Mouse (Mus musculus): ENCODE results near the gene Gm20458.

Gm20458 gene

GRCm38 (mm10) chr2:164452000-164452676 is 8.6 kb upstream of the Gm20458 start:
- DNase-seq (ENCODE audit: extremely low read depth, insufficient read length, low spot score): peak; percentile 65

GRCm38 (mm10) chr2:164453047-164453757 is 7.6 kb upstream of the Gm20458 start:
- no peak for DNase-seq (ENCODE audit: extremely low read depth, insufficient read length, low spot score)

GRCm38 (mm10) chr2:164453887-164454500 is 6.8 kb upstream of the Gm20458 start:
- DNase-seq (ENCODE audit: extremely low read depth, insufficient read length, low spot score): no peak

GRCm38 (mm10) chr2:164454846-164455245 is 5.9 kb upstream of the Gm20458 start:
- peak; percentile 71 for DNase-seq (ENCODE audit: extremely low read depth, insufficient read length, low spot score)

GRCm38 (mm10) chr2:164455421-164456190 is 5.2 kb upstream of the Gm20458 start:
- DNase-seq (ENCODE audit: extremely low read depth, insufficient read length, low spot score): peak; percentile 62

GRCm38 (mm10) chr2:164456413-164456812 is 4.4 kb upstream of the Gm20458 start:
- no peak for DNase-seq (ENCODE audit: extremely low read depth, insufficient read length, low spot score)

GRCm38 (mm10) chr2:164456864-164457300 is 3.9 kb upstream of the Gm20458 start, which contains the start of gene Sys1:
Gene Sys1, plus strand, starts transcription at chr2:164456964.
- DNase-seq (ENCODE audit: extremely low read depth, insufficient read length, low spot score): no peak

GRCm38 (mm10) chr2:164457942-164458341 is 2.8 kb upstream of the Gm20458 start:
- no peak for DNase-seq (ENCODE audit: extremely low read depth, insufficient read length, low spot score)

- DNase-seq (ENCODE audit: extremely low read depth, insufficient read length, low spot score): no peak
Measured at GRCm38 (mm10) chr2:164458535-164458934, 2.2 kb upstream of the Gm20458 start.

- no peak for DNase-seq (ENCODE audit: extremely low read depth, insufficient read length, low spot score)
Measured at GRCm38 (mm10) chr2:164465161-164465560, 4.4 kb downstream of the Gm20458 start.

- DNase-seq (ENCODE audit: extremely low read depth, insufficient read length, low spot score): no peak
Measured at GRCm38 (mm10) chr2:164466787-164467186, 6.0 kb downstream of the Gm20458 start.

GRCm38 (mm10) chr2:164470254-164470653 is 9.5 kb downstream of the Gm20458 start:
- peak; percentile 44 for DNase-seq (ENCODE audit: extremely low read depth, insufficient read length, low spot score)

GRCm38 (mm10) chr2:164473624-164474023 is 12.9 kb downstream of the Gm20458 start, which contains the start of gene Trp53tg5:
Gene Trp53tg5, minus strand, starts transcription at chr2:164473724.
- no peak for DNase-seq (ENCODE audit: extremely low read depth, insufficient read length, low spot score)

GRCm38 (mm10) chr2:164485681-164486257 is 25.0 kb downstream of the Gm20458 start, which contains the start of gene Dbndd2:
Gene Dbndd2, plus strand, starts transcription at chr2:164486106.
- DNase-seq (ENCODE audit: extremely low read depth, insufficient read length, low spot score): peak; percentile 84

- DNase-seq (ENCODE audit: extremely low read depth, insufficient read length, low spot score): peak; percentile 71
Measured at GRCm38 (mm10) chr2:164486258-164487114, 25.7 kb downstream of the Gm20458 start.

- no peak for DNase-seq (ENCODE audit: extremely low read depth, insufficient read length, low spot score)
Measured at GRCm38 (mm10) chr2:164487115-164487527, 26.4 kb downstream of the Gm20458 start.

GRCm38 (mm10) chr2:164487812-164488211 is 27.0 kb downstream of the Gm20458 start:
- no peak for DNase-seq (ENCODE audit: extremely low read depth, insufficient read length, low spot score)

GRCm38 (mm10) chr2:164494126-164494525 is 33.4 kb downstream of the Gm20458 start:
- DNase-seq (ENCODE audit: extremely low read depth, insufficient read length, low spot score): no peak

GRCm38 (mm10) chr2:164496331-164496730 is 35.6 kb downstream of the Gm20458 start:
- no peak for DNase-seq (ENCODE audit: extremely low read depth, insufficient read length, low spot score)
